In the genomic region with DNA sequence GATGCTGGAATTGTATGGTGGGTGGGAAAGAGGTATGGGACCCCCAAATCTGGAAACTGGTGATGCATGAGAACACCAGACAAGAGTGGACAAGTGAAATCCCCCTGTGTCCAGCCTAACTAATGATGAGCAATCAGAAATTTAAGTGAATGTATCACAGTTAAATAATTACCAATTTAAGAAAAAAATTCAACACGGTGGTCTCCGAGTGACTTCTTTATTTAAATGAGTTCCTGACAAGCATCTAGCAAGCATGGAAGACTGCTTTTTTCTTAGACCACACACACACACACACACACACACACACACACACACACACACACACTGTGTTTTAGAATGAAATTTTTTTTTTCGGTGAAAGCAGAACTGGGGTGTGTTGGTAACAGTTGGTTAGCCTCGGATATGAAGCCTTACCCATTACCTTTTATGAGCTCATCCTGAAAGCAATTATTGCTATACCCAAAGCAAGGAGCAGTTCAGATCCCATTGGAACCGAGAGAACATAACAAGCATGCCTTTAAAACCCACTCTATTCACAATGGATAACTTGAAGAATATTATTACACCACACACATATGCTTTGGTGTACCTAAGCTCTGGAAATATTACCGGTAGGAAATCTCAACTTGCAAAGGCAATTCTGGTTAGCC, we compare ENCODE assay signal across 15 mouse cellular contexts.
DNase-seq lines count a peak whose midpoint lies in the region; ATAC-seq and TF ChIP-seq lines count a peak whose summit lies in the region.
"Had no signal": no experiment of that assay in that cellular context is flagged by ENCODE, and none has a peak within 500 bp of the region (broad histone marks: within the 10 kb centered on the region; RNA-seq: fewer than 3 reads in every experiment).

No protein-coding gene starts in this region.

- DNase-seq in brain, adult 2 months (ENCODE audit: low read depth, low spot score): peak; percentile 58
- DNase-seq in lung, postnatal 10 days: no peak
- DNase-seq in kidney, adult 2 months: no peak
- DNase-seq in right cerebral cortex, postnatal 10 days (ENCODE audit: low spot score in 2 of 2): no peak
- DNase-seq: layer of hippocampus, postnatal 36 days; thymus, postnatal 25 days had no signal

- H3K9me3 ChIP-seq in forebrain, embryonic 12.5 days: no peaks in the 10 kb centered on the region
- H3K9me3 ChIP-seq in hindbrain, embryonic 15.5 days: no peaks in the 10 kb centered on the region
- H3K9me3 ChIP-seq in neural tube, embryonic 12.5 days: no peaks in the 10 kb centered on the region
- H3K9me3 ChIP-seq: kidney, embryonic 15.5 days; limb, embryonic 15.5 days; lung, embryonic 15.5 days; megakaryocyte, embryonic 14.5 days had no signal

- H3K4me1 ChIP-seq in forebrain, embryonic 12.5 days: peaks cover 38% of the 10 kb centered on the region
- peaks cover 22% of the 10 kb centered on the region for H3K4me1 ChIP-seq in hindbrain, embryonic 15.5 days (replicated peaks)
- peaks cover 9% of the 10 kb centered on the region for H3K4me1 ChIP-seq in neural tube, embryonic 12.5 days
- H3K4me1 ChIP-seq in kidney, adult 2 months (ENCODE audit: control insufficient read depth, insufficient read depth, low read length): no peaks in the 10 kb centered on the region
- H3K4me1 ChIP-seq: kidney, embryonic 15.5 days; limb, embryonic 15.5 days; lung, embryonic 15.5 days; megakaryocyte, embryonic 14.5 days had no signal

- H3K27ac ChIP-seq in forebrain, embryonic 12.5 days: peak overlapping the region; percentile 68
- H3K27ac ChIP-seq in hindbrain, embryonic 15.5 days (replicated peaks): peak overlapping the region; percentile 79
- no peak overlapping the region for H3K27ac ChIP-seq in neural tube, embryonic 12.5 days
- no peak overlapping the region for H3K27ac ChIP-seq in kidney, adult 2 months (ENCODE audit: insufficient read depth, low read depth, low read length)
- H3K27ac ChIP-seq: kidney, embryonic 15.5 days; limb, embryonic 15.5 days; lung, embryonic 15.5 days had no signal

- 41% methylated on average over 6 of the region's 6 CpGs for WGBS in forebrain, embryonic 12.5 days
- 19% methylated on average over 6 of the region's 6 CpGs for WGBS in hindbrain, embryonic 15.5 days
- 50% methylated on average over 6 of the region's 6 CpGs for WGBS in neural tube, embryonic 12.5 days
- WGBS in kidney, adult 2 months: 81% methylated on average over 6 of the region's 6 CpGs

- ATAC-seq in forebrain, embryonic 12.5 days (ENCODE audit: low FRiP score): no peak
- ATAC-seq in hindbrain, embryonic 15.5 days (ENCODE audit: low FRiP score, low read depth): 0 out of 2 replicates have a peak, but pooled peaks have one; percentile 12
- ATAC-seq in neural tube, embryonic 12.5 days (ENCODE audit: low FRiP score, low read depth): no peak
- ATAC-seq: activated CD4-positive, CD25-positive, alpha-beta regulatory T cell, adult 4 months had no signal

- TF ChIP-seq CTCF in kidney, adult 2 months (conservative IDR thresholded peaks at IDR 0.05; ENCODE audit: insufficient read depth, insufficient read length, low read depth, low read length): no peak

- no peaks in the 10 kb centered on the region for H3K27me3 ChIP-seq in forebrain, embryonic 12.5 days
- H3K27me3 ChIP-seq in hindbrain, embryonic 15.5 days: no peaks in the 10 kb centered on the region
- no peaks in the 10 kb centered on the region for H3K27me3 ChIP-seq in neural tube, embryonic 12.5 days (replicated peaks)
- H3K27me3 ChIP-seq in kidney, adult 2 months (replicated peaks; ENCODE audit: control insufficient read depth, insufficient read depth, low read length): no peaks in the 10 kb centered on the region; the same call in 1 of the 2 replicates
- H3K27me3 ChIP-seq: kidney, embryonic 15.5 days; limb, embryonic 15.5 days; lung, embryonic 15.5 days had no signal

- peak overlapping the region; percentile 40 for H3K9ac ChIP-seq in forebrain, embryonic 12.5 days
- peak overlapping the region; percentile 48 for H3K9ac ChIP-seq in hindbrain, embryonic 15.5 days
- no peak overlapping the region for H3K9ac ChIP-seq in neural tube, embryonic 12.5 days
- H3K9ac ChIP-seq: kidney, embryonic 15.5 days; limb, embryonic 15.5 days; lung, embryonic 15.5 days had no signal

- H3K4me3 ChIP-seq in forebrain, embryonic 12.5 days (replicated peaks): peak overlapping the region; percentile 30
- H3K4me3 ChIP-seq in hindbrain, embryonic 15.5 days: peak overlapping the region; percentile 43
- H3K4me3 ChIP-seq in neural tube, embryonic 12.5 days: no peak overlapping the region
- H3K4me3 ChIP-seq in kidney, adult 2 months (ENCODE audit: insufficient read depth, low read depth, low read length): no peak overlapping the region
- H3K4me3 ChIP-seq: kidney, embryonic 15.5 days; limb, embryonic 15.5 days; lung, embryonic 15.5 days; megakaryocyte, embryonic 14.5 days had no signal

- TF ChIP-seq POLR2A in kidney, adult 2 months (IDR thresholded peaks at IDR 0.05; ENCODE audit: low read depth, low read length): no peak

- H3K4me2 ChIP-seq in forebrain, embryonic 12.5 days: peak overlapping the region; percentile 48
- H3K4me2 ChIP-seq in hindbrain, embryonic 15.5 days: peak overlapping the region; percentile 58
- H3K4me2 ChIP-seq in neural tube, embryonic 12.5 days (replicated peaks): peak overlapping the region; percentile 40
- H3K4me2 ChIP-seq: heart, embryonic 11.5 days; kidney, embryonic 15.5 days; limb, embryonic 15.5 days; lung, embryonic 15.5 days had no signal

- H3K36me3 ChIP-seq in forebrain, embryonic 12.5 days (replicated peaks): no peaks in the 10 kb centered on the region; the same call in 1 of the 2 replicates
- no peaks in the 10 kb centered on the region for H3K36me3 ChIP-seq in hindbrain, embryonic 15.5 days
- H3K36me3 ChIP-seq in neural tube, embryonic 12.5 days: no peaks in the 10 kb centered on the region
- H3K36me3 ChIP-seq in kidney, adult 2 months (ENCODE audit: control insufficient read depth, insufficient read depth, low read length): no peaks in the 10 kb centered on the region
- H3K36me3 ChIP-seq: kidney, embryonic 15.5 days; limb, embryonic 15.5 days; lung, embryonic 15.5 days had no signal

Comparison
In these comparisons a context has a peak if more than half of its experiments do, and no peak if none do; other contexts are left out.
1. H3K27ac ChIP-seq: peak in forebrain, embryonic 12.5 days (single experiment) and hindbrain, embryonic 15.5 days (single experiment); none in neural tube, embryonic 12.5 days (single experiment) and kidney, adult 2 months (single experiment).
2. H3K4me3 ChIP-seq: peak in forebrain, embryonic 12.5 days (single experiment) and hindbrain, embryonic 15.5 days (single experiment); none in neural tube, embryonic 12.5 days (single experiment) and kidney, adult 2 months (single experiment).
3. Peak in every context shown above with its lines, with median percentiles within 50 percentile points of each other: H3K4me2 ChIP-seq.